Mouse (Mus musculus) retina, postnatal 7 days (tissue): ENCODE measurements at regions not wholly inside any gene's neighbourhood (a gene's known extent, or its start where the extent isn't known, plus 50 kb on each side); places are given as distances from the start of the nearest gene placed in this dataset.

ENCODE experiments used
- DNase-seq: peaks from one replicate; pipeline ENCODE4 v3.0.0-alpha.2; 2012; ENCODE audit warnings: low read depth, low spot score

GRCm38 (mm10) chr5:45931252-45931651 is 73.8 kb upstream of the Lcorl start:
- no peak for DNase-seq

- DNase-seq = no peak
Measured at GRCm38 (mm10) chr5:45925879-45926410, 68.5 kb upstream of the Lcorl start.

- DNase-seq = no peak
Measured at GRCm38 (mm10) chr5:45923907-45924594, 66.6 kb upstream of the Lcorl start.
